ENCODE assay signal across 9 mouse cellular contexts in the genomic region with DNA sequence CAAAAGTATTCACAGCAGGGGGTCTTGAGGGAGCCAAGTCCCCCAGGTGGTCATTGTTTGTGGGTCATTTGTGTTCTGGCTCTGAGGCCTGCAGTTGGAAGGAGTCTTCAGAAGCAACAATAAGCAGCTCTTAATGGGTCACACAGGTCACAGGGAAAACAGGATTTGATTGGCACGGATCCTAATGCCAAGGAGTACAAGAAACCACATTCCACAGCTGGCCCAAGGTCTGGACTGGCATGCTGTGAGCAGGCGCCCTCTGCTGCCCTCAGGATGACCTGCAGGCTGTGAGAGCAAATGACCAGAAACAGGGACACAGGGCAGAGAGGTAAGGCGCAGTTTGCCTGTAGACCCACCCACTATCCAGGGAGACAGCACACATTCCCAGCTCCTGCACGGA. TPM values are rescaled to one million over a fixed set of nuclear protein-coding genes. Genes with fewer than 3 reads are reported as not detected.
DNase-seq lines count a peak whose midpoint lies in the region; ATAC-seq and TF ChIP-seq lines count a peak whose summit lies in the region.
"Had no signal": no experiment of that assay in that cellular context is flagged by ENCODE, and none has a peak within 500 bp of the region (broad histone marks: within the 10 kb centered on the region; RNA-seq: fewer than 3 reads in every experiment).

No protein-coding gene starts in this region.

- no peak for TF ChIP-seq POLR2A in spleen, adult 2 months (IDR thresholded peaks at IDR 0.05; ENCODE audit: low read depth, low read length)

- 0 out of 2 replicates have a peak, but pooled peaks have one; percentile 4 for TF ChIP-seq CTCF in spleen, adult 2 months (IDR thresholded peaks at IDR 0.05; ENCODE audit: extremely low read depth, insufficient read depth, insufficient read length, insufficient replicate concordance)

- H3K36me3 ChIP-seq in forebrain, embryonic 11.5 days (ENCODE audit: control insufficient read depth, insufficient read depth, low read length): no peaks in the 10 kb centered on the region
- H3K36me3 ChIP-seq in forebrain, embryonic 15.5 days: no peaks in the 10 kb centered on the region
- no peaks in the 10 kb centered on the region for H3K36me3 ChIP-seq in spleen, adult 2 months (ENCODE audit: control insufficient read depth, insufficient read depth, low read length)
- H3K36me3 ChIP-seq in forebrain, embryonic 14.5 days (ENCODE audit: control insufficient read depth, insufficient read depth, low read length): no peaks in the 10 kb centered on the region

- H3K27ac ChIP-seq in forebrain, embryonic 11.5 days (ENCODE audit: low read depth, low read length): no peak overlapping the region
- H3K27ac ChIP-seq in forebrain, embryonic 15.5 days (replicated peaks): no peak overlapping the region
- no peak overlapping the region for H3K27ac ChIP-seq in spleen, adult 2 months (ENCODE audit: insufficient read depth, low read length)
- H3K27ac ChIP-seq in forebrain, embryonic 14.5 days (ENCODE audit: low read depth, low read length): no peak overlapping the region

- no peak overlapping the region for H3K4me3 ChIP-seq in forebrain, embryonic 11.5 days (ENCODE audit: low read depth, low read length)
- no peak overlapping the region for H3K4me3 ChIP-seq in forebrain, embryonic 15.5 days
- no peak overlapping the region for H3K4me3 ChIP-seq in spleen, adult 2 months (ENCODE audit: extremely low read depth, insufficient read depth, insufficient read length)
- H3K4me3 ChIP-seq in forebrain, embryonic 14.5 days (ENCODE audit: low read depth, low read length): no peak overlapping the region

- H3K4me2 ChIP-seq in forebrain, embryonic 11.5 days (ENCODE audit: low read depth, low read length, severe bottlenecking): no peak overlapping the region
- no peak overlapping the region for H3K4me2 ChIP-seq in forebrain, embryonic 15.5 days (replicated peaks)
- no peak overlapping the region for H3K4me2 ChIP-seq in forebrain, embryonic 14.5 days (ENCODE audit: low read length)

- 0 out of 2 replicates have a peak, but pooled peaks cover 1% of the 10 kb centered on the region for H3K4me1 ChIP-seq in forebrain, embryonic 11.5 days (replicated peaks; ENCODE audit: control insufficient read depth, insufficient read depth, low read length)
- no peaks in the 10 kb centered on the region for H3K4me1 ChIP-seq in forebrain, embryonic 15.5 days
- H3K4me1 ChIP-seq in spleen, adult 2 months (ENCODE audit: control insufficient read depth, insufficient read depth, insufficient read length): no peaks in the 10 kb centered on the region
- H3K4me1 ChIP-seq in forebrain, embryonic 14.5 days (ENCODE audit: control insufficient read depth, insufficient read depth, low read length): no peaks in the 10 kb centered on the region

- no peak overlapping the region for H3K9ac ChIP-seq in forebrain, embryonic 11.5 days (ENCODE audit: low read length)
- no peak overlapping the region for H3K9ac ChIP-seq in forebrain, embryonic 15.5 days (replicated peaks)
- no peak overlapping the region for H3K9ac ChIP-seq in forebrain, embryonic 14.5 days (ENCODE audit: low read length)

- peak; percentile 72 for DNase-seq in forebrain, embryonic 11.5 days (ENCODE audit: low spot score)
- DNase-seq in spleen, adult 2 months (ENCODE audit: low read depth in 1 of 2, low spot score in 2 of 2): no peak
- no peak for DNase-seq in spleen, postnatal 36 days (ENCODE audit: low spot score in 2 of 2)
- peak; percentile 51 for DNase-seq in forebrain, embryonic 14.5 days (ENCODE audit: low spot score)
- peak; percentile 17 for DNase-seq in lung, postnatal 14 days
- DNase-seq in cerebellum, adult 8-10 months: no peak
- no peak for DNase-seq in layer of hippocampus, postnatal 14 days (ENCODE audit: low spot score in 2 of 2)

- WGBS in forebrain, embryonic 11.5 days: 12% methylated on average over 4 of the region's 4 CpGs
- WGBS in forebrain, embryonic 15.5 days: 6% methylated on average over 4 of the region's 4 CpGs
- 46% methylated on average over 4 of the region's 4 CpGs for WGBS in spleen, adult 2 months
- WGBS in forebrain, embryonic 14.5 days: 8% methylated on average over 4 of the region's 4 CpGs

- H3K27me3 ChIP-seq in forebrain, embryonic 11.5 days (ENCODE audit: control insufficient read depth, insufficient read depth, low read length): no peaks in the 10 kb centered on the region
- H3K27me3 ChIP-seq in forebrain, embryonic 15.5 days: no peaks in the 10 kb centered on the region
- no peaks in the 10 kb centered on the region for H3K27me3 ChIP-seq in spleen, adult 2 months (ENCODE audit: control insufficient read depth, insufficient read depth, low read length)
- H3K27me3 ChIP-seq in forebrain, embryonic 14.5 days (replicated peaks; ENCODE audit: control insufficient read depth, insufficient read depth, low read length): no peaks in the 10 kb centered on the region

- peak; percentile 44; the same call in 1 of the 2 replicates for ATAC-seq in forebrain, embryonic 11.5 days (replicated peaks; ENCODE audit: low FRiP score)
- ATAC-seq in forebrain, embryonic 15.5 days (replicated peaks): no peak
- no peak for ATAC-seq in forebrain, embryonic 14.5 days

- H3K9me3 ChIP-seq in forebrain, embryonic 11.5 days (ENCODE audit: control insufficient read depth, low read length): no peaks in the 10 kb centered on the region; the same call in 1 of the 2 replicates
- no peaks in the 10 kb centered on the region for H3K9me3 ChIP-seq in forebrain, embryonic 15.5 days
- H3K9me3 ChIP-seq in forebrain, embryonic 14.5 days (replicated peaks; ENCODE audit: control insufficient read depth, low read length): no peaks in the 10 kb centered on the region

RNA-seq across cellular contexts. Expression of gene Rimbp2, which starts 23.0 kb away (rescaled TPM):
- polyA plus RNA-seq in forebrain, embryonic 11.5 days (2014; fragmentation: Nextera tagmentation; extraction: Ambion mirVana): 0.44 and 0.95 TPM in 2 replicates
- polyA plus RNA-seq in forebrain, embryonic 15.5 days (2015; fragmentation: Nextera tagmentation; extraction: Ambion mirVana): 3.2 and 3.4 TPM in 2 replicates
- polyA plus RNA-seq in spleen, adult 2 months (2012; rRNA removed): not detected in 2 replicates
- polyA plus RNA-seq in forebrain, embryonic 14.5 days (2014; fragmentation: Nextera tagmentation; extraction: Ambion mirVana): 2.2 and 3.4 TPM in 2 replicates
- total RNA-seq in layer of hippocampus, postnatal 14 days (2021): 100 to 1,000 TPM; 121 to 132 TPM
- total RNA-seq: hematopoietic stem cell, adult 5-6 weeks had no signal

RNA-seq across cellular contexts. Expression of gene Stx2, which starts 32.1 kb away (rescaled TPM):
- 29.6 and 32.3 TPM in 2 replicates for polyA plus RNA-seq in forebrain, embryonic 11.5 days (2014; fragmentation: Nextera tagmentation; extraction: Ambion mirVana)
- polyA plus RNA-seq in forebrain, embryonic 15.5 days (2015; fragmentation: Nextera tagmentation; extraction: Ambion mirVana): 15.3 and 21.3 TPM in 2 replicates
- 27.3 and 27.7 TPM in 2 replicates for polyA plus RNA-seq in spleen, adult 2 months (2012; rRNA removed)
- polyA plus RNA-seq in forebrain, embryonic 14.5 days (2014; fragmentation: Nextera tagmentation; extraction: Ambion mirVana): 13.9 and 16.9 TPM in 2 replicates
- 10 to 100 TPM; 31.0 to 33.1 TPM for total RNA-seq in layer of hippocampus, postnatal 14 days (2021)

RNA-seq across cellular contexts. Expression of gene Ran, which starts 43.6 kb away (rescaled TPM):
- polyA plus RNA-seq in forebrain, embryonic 11.5 days (2014; fragmentation: Nextera tagmentation; extraction: Ambion mirVana): 917 and 946 TPM in 2 replicates
- polyA plus RNA-seq in forebrain, embryonic 15.5 days (2015; fragmentation: Nextera tagmentation; extraction: Ambion mirVana): 487 and 494 TPM in 2 replicates
- 49.7 and 64.5 TPM in 2 replicates for polyA plus RNA-seq in spleen, adult 2 months (2012; rRNA removed)
- 595 and 632 TPM in 2 replicates for polyA plus RNA-seq in forebrain, embryonic 14.5 days (2014; fragmentation: Nextera tagmentation; extraction: Ambion mirVana)
- 100 to 1,000 TPM; 153 to 155 TPM for total RNA-seq in layer of hippocampus, postnatal 14 days (2021)

Comparison
In these comparisons a context has a peak if more than half of its experiments do, and no peak if none do; other contexts are left out.
1. DNase-seq: peak in forebrain, embryonic 11.5 days (single experiment), forebrain, embryonic 14.5 days (single experiment) and lung, postnatal 14 days (single experiment); none in spleen, adult 2 months (0 of 2), spleen, postnatal 36 days (0 of 2), cerebellum, adult 8-10 months (single experiment) and layer of hippocampus, postnatal 14 days (0 of 2).